Mouse (Mus musculus) 416B (cell line): ENCODE data around the gene Snx17.

ENCODE experiments used
- DNase-seq: peaks from one replicate; pipeline ENCODE4 v3.0.0; 2011; ENCODE audit warnings: low read depth

Gene Snx17

GRCm38 (mm10) chr5:31192939-31193630, at the start of gene Snx17, which contains the start of gene Eif2b4:
Gene Snx17, plus strand, starts transcription at chr5:31193227.
Gene Eif2b4, minus strand, starts transcription at chr5:31193430.
- DNase-seq, result peak; percentile 99

DNA sequence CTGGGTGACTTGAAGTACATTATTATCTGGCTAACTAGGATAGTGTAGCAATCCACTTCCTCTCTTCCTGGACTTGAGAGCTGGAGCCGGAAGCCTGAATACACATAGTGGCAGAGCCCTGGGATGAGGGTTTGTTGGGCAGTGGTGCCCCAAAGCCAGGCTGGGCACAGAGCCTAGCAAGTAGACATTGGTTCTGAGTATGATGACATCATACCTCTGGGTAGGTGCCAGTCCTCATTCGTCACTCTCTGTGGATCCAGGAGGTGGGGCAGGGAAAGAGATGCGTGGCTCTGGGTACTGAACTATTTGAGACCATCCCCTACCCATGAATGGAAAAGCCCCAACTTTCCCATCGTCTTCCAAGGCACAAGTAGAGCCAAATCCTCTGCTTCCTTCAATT, 43.2 kb upstream of the Snx17 start:
- no peak for DNase-seq

- peak; percentile 56 for DNase-seq
Measured at GRCm38 (mm10) chr5:31151746-31152145, 41.3 kb upstream of the Snx17 start.

GRCm38 (mm10) chr5:31153516-31154151, 39.4 kb upstream of the Snx17 start:
- no peak for DNase-seq

DNA sequence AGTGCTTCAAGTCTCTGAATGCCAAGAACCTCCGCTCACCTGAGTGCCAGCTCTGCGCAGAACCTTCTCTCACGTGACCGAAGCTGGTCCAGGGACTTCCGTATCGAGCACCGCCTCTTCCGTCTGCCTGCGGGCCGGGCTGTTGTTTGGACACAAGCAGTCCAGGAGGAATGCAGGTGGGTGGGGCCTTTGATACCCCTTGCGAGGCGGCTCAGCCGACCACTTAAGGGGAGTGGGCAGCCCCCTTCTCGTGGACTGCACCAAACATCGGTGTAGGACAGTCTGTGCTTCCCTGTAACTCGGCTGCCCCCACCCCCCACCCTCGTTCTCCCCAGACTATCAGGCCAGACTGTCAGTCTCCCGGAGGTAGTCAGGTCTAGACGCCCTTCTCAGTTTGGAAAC, 38.9 kb upstream of the Snx17 start, which contains the start of gene Mpv17:
Gene Mpv17 (minus strand): TSS at position 100 of the 402 bp plus-strand sequence.
- peak; percentile 84 for DNase-seq

GRCm38 (mm10) chr5:31162462-31162861, 30.6 kb upstream of the Snx17 start:
- DNase-seq, result peak; percentile 55

DNA sequence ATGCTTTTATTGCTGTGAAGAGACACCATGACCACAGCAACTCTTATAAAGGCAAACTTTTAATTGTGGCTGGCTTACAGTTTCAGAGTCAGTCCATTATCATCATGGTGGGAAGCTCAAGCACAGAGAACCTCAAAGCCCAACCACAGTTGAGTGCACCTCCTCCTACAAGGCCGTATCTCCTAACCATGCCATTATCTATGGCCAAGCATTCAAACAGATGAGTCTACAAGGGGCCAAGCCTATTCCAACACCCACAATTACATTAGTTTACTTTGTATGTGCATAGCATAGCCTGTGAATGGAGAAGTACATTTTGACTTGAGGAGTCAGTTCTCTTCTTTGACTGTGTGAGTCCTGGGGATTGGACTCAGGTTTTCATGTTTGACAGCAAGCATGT, 28.1 kb upstream of the Snx17 start:
- no peak for DNase-seq

- DNase-seq, result no peak
Measured at GRCm38 (mm10) chr5:31168630-31169029, 24.4 kb upstream of the Snx17 start.

GRCm38 (mm10) chr5:31179301-31179765, 13.7 kb upstream of the Snx17 start:
- peak; percentile 84 for DNase-seq

DNA sequence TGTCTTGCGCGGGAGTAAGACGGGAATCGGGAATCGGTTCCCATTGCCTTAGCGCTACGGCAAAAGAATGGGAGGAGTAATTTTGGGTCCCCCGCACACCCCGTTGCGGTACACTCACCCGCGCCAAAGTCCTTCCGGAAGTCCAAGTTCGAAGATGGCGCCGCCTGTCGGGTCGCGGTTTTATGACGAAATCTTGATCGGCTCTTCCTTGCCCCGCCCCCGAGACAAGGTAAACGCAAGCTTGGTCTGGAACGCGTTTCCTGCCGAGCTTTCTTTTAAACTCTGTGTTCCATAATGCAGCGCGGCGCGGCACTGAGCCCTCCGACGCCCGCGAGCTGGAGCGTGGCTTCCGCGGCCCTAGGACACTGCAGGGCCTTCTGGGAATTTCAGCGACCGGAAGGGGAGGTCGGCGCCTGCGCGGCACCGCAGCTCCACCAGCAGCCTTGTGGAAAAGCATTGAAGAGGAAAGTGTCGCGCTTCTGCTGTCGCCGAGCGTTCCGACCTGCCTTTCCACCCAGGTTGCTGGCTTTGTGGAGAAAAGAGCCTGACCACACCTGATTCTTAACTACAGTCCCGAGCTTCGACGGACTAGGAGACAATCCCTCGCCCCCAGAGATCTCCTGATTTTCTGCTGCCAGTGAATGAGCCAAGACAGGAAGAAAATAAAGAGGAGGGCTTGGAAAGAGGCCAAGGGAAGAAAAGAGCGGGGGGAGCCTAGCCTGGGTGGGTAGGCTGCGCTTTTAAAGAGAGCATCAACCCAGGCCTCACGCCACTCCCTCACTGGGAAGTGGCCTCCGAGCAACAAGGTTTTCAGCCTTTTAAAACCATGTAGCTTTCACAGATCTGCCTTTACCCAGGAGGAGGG, 13.0 kb upstream of the Snx17 start, which contains the start of the genes Gm29609 and Gtf3c2:
Gene Gm29609 (minus strand): TSS at position 146 of the 865 bp plus-strand sequence.
Gene Gtf3c2 (minus strand): TSS at position 379 of the 865 bp plus-strand sequence.
- DNase-seq, result peak; percentile 97

- DNase-seq, result no peak
Measured at GRCm38 (mm10) chr5:31181183-31181770, 11.8 kb upstream of the Snx17 start.

GRCm38 (mm10) chr5:31183678-31184077, 9.3 kb upstream of the Snx17 start:
- DNase-seq, result no peak

DNA sequence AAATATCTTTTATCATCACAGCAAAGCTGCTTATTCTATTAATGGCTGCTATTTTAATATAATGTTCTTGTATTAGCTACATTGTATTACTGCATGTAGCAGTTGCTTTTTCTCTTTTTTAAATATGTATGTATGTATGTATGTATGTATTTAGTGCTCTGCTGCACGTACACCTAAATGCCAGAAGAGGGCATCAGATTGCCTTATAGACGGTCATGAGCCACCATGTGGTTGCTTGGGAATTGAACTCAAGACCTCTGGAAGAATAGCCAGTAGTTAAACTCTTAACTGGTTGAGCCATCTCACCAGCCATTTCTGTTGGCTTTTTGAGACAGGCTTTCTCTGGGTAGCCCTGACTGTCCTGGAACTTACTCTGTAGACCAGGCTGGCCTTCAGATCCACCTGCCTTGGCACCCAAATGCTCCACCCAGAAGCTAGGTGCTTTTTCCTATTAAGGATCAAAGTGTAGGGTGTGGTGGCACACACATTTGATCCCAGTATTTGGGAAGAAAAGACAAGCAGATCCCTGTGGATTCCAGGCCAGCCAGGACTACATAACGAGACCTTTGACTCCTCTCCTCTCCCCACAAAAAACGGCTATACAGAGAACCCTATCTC, 4.7 kb upstream of the Snx17 start:
- peak; percentile 83 for DNase-seq

GRCm38 (mm10) chr5:31190201-31190600, 2.8 kb upstream of the Snx17 start:
- no peak for DNase-seq

- no peak for DNase-seq
Measured at GRCm38 (mm10) chr5:31192045-31192938, 735 bp upstream of the Snx17 start.

DNA sequence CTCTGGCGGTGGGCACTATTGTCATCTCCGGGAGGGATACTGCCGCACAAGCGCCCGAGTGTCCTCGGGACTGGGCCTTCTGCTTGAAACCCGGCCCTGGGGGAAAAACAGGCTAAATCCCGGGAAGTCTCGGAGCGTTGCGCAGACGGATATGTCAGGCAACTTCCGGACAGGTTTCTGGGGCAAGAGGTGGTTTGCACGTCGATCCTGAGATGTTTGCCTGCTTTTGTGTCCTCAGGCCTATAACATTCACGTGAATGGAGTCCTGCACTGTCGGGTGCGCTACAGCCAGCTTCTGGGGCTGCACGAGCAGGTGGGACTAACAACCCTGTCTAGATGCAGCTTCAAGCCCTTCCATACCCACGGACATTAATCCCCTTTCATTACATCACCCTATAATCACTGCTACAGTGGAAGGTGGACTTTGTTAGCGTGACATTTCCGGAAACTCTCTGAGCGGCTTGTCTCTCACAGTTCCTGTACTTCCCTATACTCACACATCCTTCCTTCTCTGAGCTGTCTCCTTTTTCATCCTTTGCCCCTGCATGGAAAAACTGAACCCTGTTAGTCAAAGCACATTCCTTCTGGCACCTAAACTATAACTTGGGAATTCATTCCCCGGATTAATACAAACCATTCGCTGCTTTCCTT, 729 bp downstream of the Snx17 start:
- peak; percentile 49 for DNase-seq

GRCm38 (mm10) chr5:31194486-31195485, 1.8 kb downstream of the Snx17 start:
- DNase-seq, result no peak

DNA sequence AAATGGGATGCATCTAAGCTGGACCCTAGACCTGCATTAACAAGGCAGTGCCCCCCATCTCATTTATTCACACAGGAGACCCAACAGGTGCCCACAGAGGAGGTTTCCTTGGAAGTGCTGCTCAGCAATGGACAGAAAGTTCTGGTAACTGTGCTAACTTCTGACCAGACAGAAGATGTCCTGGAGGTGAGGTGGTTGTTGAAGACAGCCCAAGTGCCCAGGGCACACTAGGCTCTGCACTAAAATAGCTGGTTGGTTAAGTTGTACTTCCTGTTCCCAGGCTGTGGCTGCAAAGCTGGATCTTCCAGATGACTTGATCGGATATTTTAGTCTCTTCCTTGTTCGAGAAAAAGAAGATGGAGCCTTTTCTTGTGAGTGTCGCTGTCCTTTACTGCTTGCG, 2.6 kb downstream of the Snx17 start:
- DNase-seq, result no peak

GRCm38 (mm10) chr5:31196207-31196606, 3.2 kb downstream of the Snx17 start:
- no peak for DNase-seq
